Mouse (Mus musculus): ENCODE measurements at regions not wholly inside any gene's neighbourhood (a gene's known extent, or its start where the extent isn't known, plus 50 kb on each side); places are given as distances from the start of the nearest gene placed in this dataset.

GRCm38 (mm10) chr13:84804241-84804980 lies 384.8 kb upstream of the Ccnh start:
- no peak overlapping the region for H3K4me3 ChIP-seq
- WGBS = 41% methylated on average over 3 of the region's 3 CpGs

GRCm38 (mm10) chr13:84805190-84805589 lies 384.0 kb upstream of the Ccnh start:
- H3K27me3 ChIP-seq = no peaks in the 10 kb centered on the region
- peak overlapping the region; percentile 22; the same call in 1 of the 2 replicates for H3K4me2 ChIP-seq
- peaks cover 13% of the 10 kb centered on the region for H3K4me1 ChIP-seq (replicated peaks)
- no peak overlapping the region for H3K9ac ChIP-seq
- ATAC-seq (ENCODE audit: low FRiP score, low read depth) = peak; percentile 93
- 14% methylated on average over 4 of the region's 4 CpGs for WGBS
- no peaks in the 10 kb centered on the region for H3K36me3 ChIP-seq
- no peak overlapping the region for H3K4me3 ChIP-seq
- H3K27ac ChIP-seq (replicated peaks) = peak overlapping the region; percentile 83
- H3K9me3 ChIP-seq = no peaks in the 10 kb centered on the region

More at GRCm38 (mm10) chr13:84804241-84804980, 384.8 kb upstream of the Ccnh start:
- Histone ChIP-seq H3K9ac (no peak overlapping the region), H3K27me3 (no peaks in the 10 kb centered on the region), H3K36me3 (no peaks in the 10 kb centered on the region), H3K27ac (replicated peaks) (peak overlapping the region; percentile 80), H3K4me2 (no peak overlapping the region), H3K4me1 (replicated peaks) (peaks cover 13% of the 10 kb centered on the region), H3K9me3 (no peaks in the 10 kb centered on the region)
- ATAC-seq (ENCODE audit: low FRiP score, low read depth) = no peak

DNA sequence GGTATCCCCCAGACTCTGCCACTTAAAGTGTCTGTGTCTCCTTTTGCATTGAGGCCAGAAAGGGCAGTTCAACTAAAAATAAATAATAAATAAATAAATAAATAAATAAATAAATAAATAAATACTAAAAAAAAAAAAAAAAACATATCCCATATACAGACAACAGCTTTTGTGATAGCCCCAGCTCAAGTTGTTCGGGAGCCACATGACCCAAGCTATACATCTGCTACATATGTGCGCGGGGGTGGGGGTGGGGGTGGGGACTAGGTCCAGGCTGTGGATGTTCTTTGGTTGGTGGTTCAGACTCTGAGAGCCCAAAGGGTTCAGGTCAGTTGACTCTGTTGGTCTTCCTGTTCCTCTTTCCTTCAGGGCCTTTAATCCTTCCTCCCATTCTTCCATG lies 379.6 kb upstream of the Ccnh start:
- ATAC-seq (ENCODE audit: low FRiP score, low read depth) = no peak
- Histone ChIP-seq H3K4me1 (replicated peaks) (peaks cover 6% of the 10 kb centered on the region), H3K9me3 (no peaks in the 10 kb centered on the region), H3K36me3 (no peaks in the 10 kb centered on the region), H3K9ac (no peak overlapping the region), H3K4me2 (no peak overlapping the region), H3K27ac (replicated peaks) (no peak overlapping the region), H3K27me3 (no peaks in the 10 kb centered on the region), H3K4me3 (no peak overlapping the region)
- WGBS = 94% methylated on average over 3 of the region's 3 CpGs
